7 mouse cellular contexts compared by ENCODE assay signal in genomic region chr10:79873715-79874289, GRCm38 (mm10). TPM values are rescaled to one million over a fixed set of nuclear protein-coding genes. Genes with fewer than 3 reads are reported as not detected.
DNase-seq lines count a peak whose midpoint lies in the region; ATAC-seq and TF ChIP-seq lines count a peak whose summit lies in the region.

No protein-coding gene starts in this region.

- 0 out of 2 replicates have a peak, but pooled peaks cover 3% of the 10 kb centered on the region for H3K4me1 ChIP-seq in lung, postnatal 0 days (ENCODE audit: insufficient read depth, low read depth, low read length)
- peaks cover 34% of the 10 kb centered on the region for H3K4me1 ChIP-seq in embryonic facial prominence, embryonic 15.5 days
- H3K4me1 ChIP-seq in intestine, embryonic 16.5 days (ENCODE audit: control insufficient read depth, insufficient read depth, low read length): peaks cover 20% of the 10 kb centered on the region
- H3K4me1 ChIP-seq in olfactory bulb, adult 2 months (ENCODE audit: control insufficient read depth, insufficient read depth, low read length): peaks cover 25% of the 10 kb centered on the region

- TF ChIP-seq CTCF in lung, postnatal 0 days (IDR thresholded peaks at IDR 0.05): no peak
- no peak for TF ChIP-seq CTCF in olfactory bulb, adult 2 months (IDR thresholded peaks at IDR 0.05; ENCODE audit: insufficient read depth, low read depth, low read length)

- no peak for DNase-seq in lung, postnatal 0 days (ENCODE audit: low spot score)
- DNase-seq in lung, postnatal 10 days: no peak
- DNase-seq in urinary bladder, postnatal 14 days (ENCODE audit: low spot score): no peak
- DNase-seq in spleen, postnatal 4 days (ENCODE audit: low spot score in 2 of 2): no peak

- ATAC-seq in lung, postnatal 0 days: no peak
- ATAC-seq in embryonic facial prominence, embryonic 15.5 days (ENCODE audit: insufficient number of reproducible peaks, low FRiP score, low TSS enrichment, low read depth): no peak
- ATAC-seq in intestine, embryonic 16.5 days: peak; percentile 5; the same call in 1 of the 2 replicates

- no peak overlapping the region for H3K9ac ChIP-seq in lung, postnatal 0 days (replicated peaks; ENCODE audit: low read depth)
- H3K9ac ChIP-seq in embryonic facial prominence, embryonic 15.5 days: peak overlapping the region; percentile 81
- peak overlapping the region; percentile 76 for H3K9ac ChIP-seq in intestine, embryonic 16.5 days (ENCODE audit: low read depth, low read length)

- no peak overlapping the region for H3K27ac ChIP-seq in lung, postnatal 0 days (ENCODE audit: low read length)
- peak overlapping the region; percentile 81 for H3K27ac ChIP-seq in embryonic facial prominence, embryonic 15.5 days (replicated peaks)
- H3K27ac ChIP-seq in intestine, embryonic 16.5 days (ENCODE audit: low read length): peak overlapping the region; percentile 8
- H3K27ac ChIP-seq in olfactory bulb, adult 2 months (ENCODE audit: insufficient read depth, low read depth, low read length): peak overlapping the region; percentile 84

- H3K4me3 ChIP-seq in lung, postnatal 0 days (ENCODE audit: low read depth, low read length): peak overlapping the region; percentile 49
- H3K4me3 ChIP-seq in embryonic facial prominence, embryonic 15.5 days (replicated peaks): peak overlapping the region; percentile 72
- H3K4me3 ChIP-seq in intestine, embryonic 16.5 days (ENCODE audit: low read length): peak overlapping the region; percentile 69
- peak overlapping the region; percentile 81 for H3K4me3 ChIP-seq in olfactory bulb, adult 2 months (ENCODE audit: insufficient read depth, low read depth, low read length)

- H3K36me3 ChIP-seq in lung, postnatal 0 days (ENCODE audit: insufficient read depth, low read length): no peaks in the 10 kb centered on the region
- H3K36me3 ChIP-seq in embryonic facial prominence, embryonic 15.5 days: peaks cover 10% of the 10 kb centered on the region; the same call in 1 of the 2 replicates
- no peaks in the 10 kb centered on the region for H3K36me3 ChIP-seq in intestine, embryonic 16.5 days (ENCODE audit: control insufficient read depth, insufficient read depth, low read length)

- TF ChIP-seq POLR2A in olfactory bulb, adult 2 months (IDR thresholded peaks at IDR 0.05; ENCODE audit: insufficient read depth, low read depth, low read length): no peak

- TF ChIP-seq EP300 in lung, postnatal 0 days (IDR thresholded peaks at IDR 0.05): no peak

- no peaks in the 10 kb centered on the region for H3K27me3 ChIP-seq in lung, postnatal 0 days (replicated peaks; ENCODE audit: insufficient read depth, low read length)
- H3K27me3 ChIP-seq in embryonic facial prominence, embryonic 15.5 days: no peaks in the 10 kb centered on the region
- H3K27me3 ChIP-seq in intestine, embryonic 16.5 days (replicated peaks; ENCODE audit: control insufficient read depth, insufficient read depth, low read length): no peaks in the 10 kb centered on the region; the same call in 1 of the 2 replicates

- WGBS in lung, postnatal 0 days: 3% methylated on average over 22 of the region's 26 CpGs
- WGBS in embryonic facial prominence, embryonic 15.5 days: 1% methylated on average over 26 of the region's 26 CpGs
- WGBS in intestine, embryonic 16.5 days: 2% methylated on average over 26 of the region's 26 CpGs
- 1% methylated on average over 26 of the region's 26 CpGs for WGBS in olfactory bulb, adult 2 months

- no peaks in the 10 kb centered on the region for H3K9me3 ChIP-seq in lung, postnatal 0 days (ENCODE audit: low read length)
- H3K9me3 ChIP-seq in embryonic facial prominence, embryonic 15.5 days (replicated peaks): no peaks in the 10 kb centered on the region
- no peaks in the 10 kb centered on the region for H3K9me3 ChIP-seq in intestine, embryonic 16.5 days (ENCODE audit: control insufficient read depth, low read length)

- peak overlapping the region; percentile 99 for H3K4me2 ChIP-seq in lung, postnatal 0 days (replicated peaks; ENCODE audit: low read depth, low read length)
- H3K4me2 ChIP-seq in embryonic facial prominence, embryonic 15.5 days (replicated peaks): peak overlapping the region; percentile 93
- H3K4me2 ChIP-seq in intestine, embryonic 16.5 days (ENCODE audit: low read depth, low read length): peak overlapping the region; percentile 85

RNA-seq across cellular contexts. Expression of gene Prtn3, which starts 0.5 kb away (rescaled TPM):
- 2.2 and 2.4 TPM in 2 replicates for polyA plus RNA-seq in lung, postnatal 0 days (2015; fragmentation: Nextera tagmentation; extraction: Ambion mirVana)
- 4.3 and 5.6 TPM in 2 replicates for polyA plus RNA-seq in embryonic facial prominence, embryonic 15.5 days (2015; fragmentation: Nextera tagmentation; extraction: Ambion mirVana)
- polyA plus RNA-seq in intestine, embryonic 16.5 days (2015; fragmentation: Nextera tagmentation; extraction: Ambion mirVana): 2.7 and 2.8 TPM in 2 replicates
- not detected in 2 replicates for polyA plus RNA-seq in olfactory bulb, adult 2 months (2012; ENCODE audit: insufficient read depth, insufficient read length, low replicate concordance, missing spikeins)

RNA-seq across cellular contexts. Expression of gene Plppr3, which starts 0.6 kb away (rescaled TPM):
- polyA plus RNA-seq in lung, postnatal 0 days (2015; fragmentation: Nextera tagmentation; extraction: Ambion mirVana): 3.9 and 4.8 TPM in 2 replicates
- 59.9 and 68.2 TPM in 2 replicates for polyA plus RNA-seq in embryonic facial prominence, embryonic 15.5 days (2015; fragmentation: Nextera tagmentation; extraction: Ambion mirVana)
- 25.5 and 28.2 TPM in 2 replicates for polyA plus RNA-seq in intestine, embryonic 16.5 days (2015; fragmentation: Nextera tagmentation; extraction: Ambion mirVana)
- polyA plus RNA-seq in olfactory bulb, adult 2 months (2012; ENCODE audit: insufficient read depth, insufficient read length, low replicate concordance, missing spikeins): not detected in 2 replicates

RNA-seq across cellular contexts. Expression of gene Elane, which starts 12.2 kb away (rescaled TPM):
- polyA plus RNA-seq in lung, postnatal 0 days (2015; fragmentation: Nextera tagmentation; extraction: Ambion mirVana): 0.92 TPM in 1 of 2 replicates, not detected in the other
- polyA plus RNA-seq in embryonic facial prominence, embryonic 15.5 days (2015; fragmentation: Nextera tagmentation; extraction: Ambion mirVana): 0.28 and 0.85 TPM in 2 replicates
- 0.42 and 2.4 TPM in 2 replicates for polyA plus RNA-seq in intestine, embryonic 16.5 days (2015; fragmentation: Nextera tagmentation; extraction: Ambion mirVana)
- polyA plus RNA-seq in olfactory bulb, adult 2 months (2012; ENCODE audit: insufficient read depth, insufficient read length, low replicate concordance, missing spikeins): not detected in 2 replicates

RNA-seq across cellular contexts. Expression of gene Cfd, which starts 16.9 kb away (rescaled TPM):
- polyA plus RNA-seq in lung, postnatal 0 days (2015; fragmentation: Nextera tagmentation; extraction: Ambion mirVana): not detected in 2 replicates
- not detected in 2 replicates for polyA plus RNA-seq in embryonic facial prominence, embryonic 15.5 days (2015; fragmentation: Nextera tagmentation; extraction: Ambion mirVana)
- polyA plus RNA-seq in intestine, embryonic 16.5 days (2015; fragmentation: Nextera tagmentation; extraction: Ambion mirVana): not detected in 2 replicates
- not detected in 2 replicates for polyA plus RNA-seq in olfactory bulb, adult 2 months (2012; ENCODE audit: insufficient read depth, insufficient read length, low replicate concordance, missing spikeins)

RNA-seq across cellular contexts. Expression of gene Ptbp1, which starts 19.6 kb away (rescaled TPM):
- 107 and 109 TPM in 2 replicates for polyA plus RNA-seq in lung, postnatal 0 days (2015; fragmentation: Nextera tagmentation; extraction: Ambion mirVana)
- polyA plus RNA-seq in embryonic facial prominence, embryonic 15.5 days (2015; fragmentation: Nextera tagmentation; extraction: Ambion mirVana): 299 and 325 TPM in 2 replicates
- 295 and 302 TPM in 2 replicates for polyA plus RNA-seq in intestine, embryonic 16.5 days (2015; fragmentation: Nextera tagmentation; extraction: Ambion mirVana)
- polyA plus RNA-seq in olfactory bulb, adult 2 months (2012; ENCODE audit: insufficient read depth, insufficient read length, low replicate concordance, missing spikeins): 555 TPM in 1 of 2 replicates, not detected in the other
